Mouse (Mus musculus): ENCODE results near the gene Nmnat1. TPM values are rescaled to one million over a fixed set of nuclear protein-coding genes. Genes with fewer than 3 reads are reported as not detected.
A peak's percentile ranks its signal among the peaks of the same experiment; 100 is the strongest.
"Not testable (repeated sequence)": the region's sequence is repeated elsewhere in the genome, so short reads cannot be mapped to it uniquely, and the experiment has no call there.

Nmnat1 gene
- polyA plus RNA-seq, 1 experiment from 2014 or later: 13.9 TPM

- WGBS: 87% methylated on average over 27 of the region's 27 CpGs
- H3K4me2 ChIP-seq (replicated peaks); ATAC-seq (ENCODE audit: low FRiP score, low read depth); H3K27me3 ChIP-seq; H3K4me3 ChIP-seq; H3K9me3 ChIP-seq; H3K4me1 ChIP-seq; H3K9ac ChIP-seq (replicated peaks); H3K27ac ChIP-seq (replicated peaks); H3K36me3 ChIP-seq: not testable (repeated sequence)
Measured at GRCm38 (mm10) chr4:149457163-149457562, 27.8 kb downstream of the Nmnat1 start.

DNA sequence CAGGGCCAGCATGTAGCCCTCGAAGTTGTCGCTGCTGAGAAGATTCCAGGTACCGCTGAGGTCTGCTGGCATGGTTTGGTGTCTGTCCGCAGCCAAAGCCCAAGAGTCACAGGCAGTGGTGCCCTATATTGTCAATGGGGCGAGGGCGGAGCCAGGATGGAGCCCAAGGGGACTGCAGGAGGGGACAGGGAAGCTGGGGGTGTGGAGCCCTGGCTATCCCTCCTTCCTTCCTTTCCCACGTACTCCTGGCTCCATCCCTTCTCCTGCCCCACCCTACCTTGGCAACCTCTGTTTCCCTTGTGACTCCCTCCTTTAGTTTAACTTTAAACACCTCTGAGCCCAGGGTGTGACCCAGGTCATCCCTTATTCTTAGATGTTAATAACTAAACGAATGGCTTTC lies 30.1 kb downstream of the Nmnat1 start, which contains the start of gene Rbp7:
Rbp7 (minus strand) TSS at position 100 of the 400 bp plus-strand sequence.
- 62% methylated on average over 8 of the region's 8 CpGs for WGBS
- ATAC-seq (ENCODE audit: low FRiP score, low read depth): no peak
- no peaks in the 10 kb centered on the region for H3K36me3 ChIP-seq
- H3K27ac ChIP-seq (replicated peaks): no peak within 1 kb of the TSS
- no peak within 1 kb of the TSS for H3K4me3 ChIP-seq
- H3K27me3 ChIP-seq: no peaks in the 10 kb centered on the region
- no peaks in the 10 kb centered on the region for H3K4me1 ChIP-seq
- H3K9ac ChIP-seq (replicated peaks): no peak within 1 kb of the TSS
- no peak within 1 kb of the TSS for H3K4me2 ChIP-seq (replicated peaks)
- H3K9me3 ChIP-seq: no peaks in the 10 kb centered on the region

DNA sequence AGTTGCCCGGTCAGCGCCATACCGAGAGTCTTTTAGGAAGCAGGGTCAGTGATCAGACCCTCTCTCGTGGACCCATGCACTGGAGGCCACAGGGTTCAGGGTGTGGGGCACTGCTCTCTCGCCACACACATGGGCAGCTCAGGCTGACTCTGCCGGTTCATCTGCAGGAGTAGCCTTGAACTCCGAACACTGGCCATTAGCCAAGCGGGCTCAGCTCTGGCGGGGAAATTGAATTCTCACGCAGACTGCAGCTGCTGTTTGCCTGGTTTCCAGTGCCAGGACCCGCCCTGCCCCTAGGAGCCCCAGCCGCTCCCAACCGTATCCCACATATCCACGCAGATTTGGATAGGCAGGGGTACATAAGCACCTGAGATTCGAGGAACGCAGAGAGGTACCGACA lies 30.7 kb downstream of the Nmnat1 start:
- H3K4me3 ChIP-seq: no peak overlapping the region
- 88% methylated on average over 17 of the region's 17 CpGs for WGBS
- no peak overlapping the region for H3K4me2 ChIP-seq (replicated peaks)
- no peak overlapping the region for H3K9ac ChIP-seq (replicated peaks)
- H3K4me1 ChIP-seq: no peaks in the 10 kb centered on the region
- H3K9me3 ChIP-seq: no peaks in the 10 kb centered on the region
- ATAC-seq (ENCODE audit: low FRiP score, low read depth): no peak
- no peaks in the 10 kb centered on the region for H3K36me3 ChIP-seq
- H3K27me3 ChIP-seq: no peaks in the 10 kb centered on the region
- H3K27ac ChIP-seq (replicated peaks): no peak overlapping the region

DNA sequence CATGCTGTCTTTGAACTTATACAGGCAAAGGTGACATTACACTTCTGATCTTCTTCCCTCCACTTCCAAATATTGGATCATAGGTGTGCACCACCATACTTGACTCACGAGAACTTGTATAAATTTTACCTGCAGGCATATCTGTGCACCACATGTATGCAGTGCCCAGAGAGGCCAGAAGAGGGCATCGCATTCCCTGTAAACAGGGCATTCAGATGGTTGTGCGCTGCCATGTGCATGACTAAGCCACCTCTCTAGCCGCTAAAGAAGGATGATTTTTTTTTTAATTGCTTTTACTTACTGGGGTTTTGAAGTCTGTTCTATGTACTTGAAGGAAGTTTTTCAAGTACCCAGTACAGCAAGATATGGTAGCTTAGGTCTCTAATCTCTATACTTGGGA lies 31.3 kb downstream of the Nmnat1 start:
- Histone ChIP-seq H3K27me3 (no peaks in the 10 kb centered on the region), H3K36me3 (no peaks in the 10 kb centered on the region), H3K27ac (replicated peaks) (no peak overlapping the region), H3K9me3 (no peaks in the 10 kb centered on the region), H3K9ac (replicated peaks) (no peak overlapping the region), H3K4me2 (replicated peaks) (no peak overlapping the region), H3K4me1 (no peaks in the 10 kb centered on the region), H3K4me3 (no peak overlapping the region)
- ATAC-seq (ENCODE audit: low FRiP score, low read depth): no peak
- 83% methylated on average over 4 of the region's 4 CpGs for WGBS

DNA sequence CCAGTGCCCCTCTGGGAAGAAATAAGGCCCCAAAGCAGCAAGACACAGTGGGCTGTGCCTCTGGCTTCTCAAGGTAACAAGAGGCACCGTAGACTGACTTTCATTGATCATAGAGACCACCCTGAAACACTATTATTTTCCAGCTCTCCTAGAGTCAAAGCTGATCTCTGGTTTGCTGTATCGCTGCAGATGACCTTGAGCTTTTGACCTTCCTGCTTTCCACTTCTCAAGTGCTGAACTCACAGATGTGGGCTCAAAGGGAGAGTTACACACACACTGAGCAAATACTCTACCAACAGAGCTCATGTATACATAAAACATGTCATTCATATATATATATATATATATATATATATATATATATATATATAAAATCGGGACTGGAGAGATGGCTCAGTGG lies 34.4 kb downstream of the Nmnat1 start:
- H3K27me3 ChIP-seq: no peaks in the 10 kb centered on the region
- H3K36me3 ChIP-seq: no peaks in the 10 kb centered on the region
- ATAC-seq (ENCODE audit: low FRiP score, low read depth): no peak
- peaks cover 8% of the 10 kb centered on the region for H3K4me1 ChIP-seq
- 85% methylated on average over 3 of the region's 3 CpGs for WGBS
- no peak overlapping the region for H3K27ac ChIP-seq (replicated peaks)
- no peak overlapping the region for H3K4me2 ChIP-seq (replicated peaks)
- H3K9ac ChIP-seq (replicated peaks): no peak overlapping the region
- H3K4me3 ChIP-seq: no peak overlapping the region
- H3K9me3 ChIP-seq: no peaks in the 10 kb centered on the region

DNA sequence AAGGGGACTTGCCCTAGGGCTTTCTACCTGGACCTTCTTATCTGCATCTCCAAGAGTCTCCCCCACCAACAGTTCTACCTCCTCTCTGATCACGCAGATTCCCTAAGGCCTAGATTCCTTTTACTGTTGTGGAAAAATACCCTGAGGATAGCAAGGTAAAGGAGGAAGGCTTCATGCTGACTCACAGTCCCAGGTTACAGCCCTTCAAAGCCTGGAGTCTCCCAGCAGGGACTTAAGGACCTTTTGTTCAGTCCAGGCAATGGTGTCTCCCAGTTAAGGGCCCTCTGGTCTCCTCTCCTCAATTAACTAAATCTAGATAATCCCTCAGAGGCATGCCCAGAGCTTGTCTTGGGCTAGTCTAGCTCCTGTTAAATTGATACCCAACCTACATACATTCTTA lies 38.7 kb downstream of the Nmnat1 start:
- Histone ChIP-seq H3K9me3 (no peaks in the 10 kb centered on the region), H3K36me3 (no peaks in the 10 kb centered on the region), H3K4me2 (replicated peaks) (peak overlapping the region; percentile 55), H3K4me3 (no peak overlapping the region), H3K27me3 (no peaks in the 10 kb centered on the region), H3K4me1 (peaks cover 16% of the 10 kb centered on the region), H3K27ac (replicated peaks) (peak overlapping the region; percentile 93), H3K9ac (replicated peaks) (0 out of 2 replicates have a peak overlapping the region, but pooled peaks have one; percentile 63)
- WGBS: 42% methylated on average over 1 of the region's 1 CpGs
- no peak for ATAC-seq (ENCODE audit: low FRiP score, low read depth)

DNA sequence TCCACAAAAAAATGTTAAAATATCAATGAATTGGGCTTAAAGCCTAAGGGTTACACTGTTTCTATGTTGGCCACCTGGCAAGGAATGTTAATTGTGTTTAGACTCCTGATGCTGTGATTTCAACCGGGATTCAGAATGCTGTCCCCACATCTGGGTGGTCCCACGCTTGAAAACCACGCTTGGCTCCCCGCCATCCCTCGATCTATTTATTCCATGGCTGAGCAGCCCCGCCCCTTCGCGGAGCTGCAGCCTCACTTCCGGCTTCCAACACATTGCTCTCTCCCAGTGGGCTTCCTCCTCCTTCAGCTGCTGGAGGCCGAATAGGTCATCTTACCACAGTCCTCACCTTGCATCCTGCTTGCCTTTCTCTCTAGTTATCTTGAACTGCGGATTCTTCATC lies 39.1 kb downstream of the Nmnat1 start:
- Histone ChIP-seq H3K9ac (replicated peaks) (peak overlapping the region; percentile 63; the same call in 1 of the 2 replicates), H3K27me3 (no peaks in the 10 kb centered on the region), H3K9me3 (no peaks in the 10 kb centered on the region), H3K4me3 (peak overlapping the region; percentile 38), H3K36me3 (no peaks in the 10 kb centered on the region), H3K4me2 (replicated peaks) (peak overlapping the region; percentile 55), H3K4me1 (peaks cover 16% of the 10 kb centered on the region), H3K27ac (replicated peaks) (peak overlapping the region; percentile 93)
- ATAC-seq (ENCODE audit: low FRiP score, low read depth): peak; percentile 50
- WGBS: 3% methylated on average over 11 of the region's 11 CpGs

DNA sequence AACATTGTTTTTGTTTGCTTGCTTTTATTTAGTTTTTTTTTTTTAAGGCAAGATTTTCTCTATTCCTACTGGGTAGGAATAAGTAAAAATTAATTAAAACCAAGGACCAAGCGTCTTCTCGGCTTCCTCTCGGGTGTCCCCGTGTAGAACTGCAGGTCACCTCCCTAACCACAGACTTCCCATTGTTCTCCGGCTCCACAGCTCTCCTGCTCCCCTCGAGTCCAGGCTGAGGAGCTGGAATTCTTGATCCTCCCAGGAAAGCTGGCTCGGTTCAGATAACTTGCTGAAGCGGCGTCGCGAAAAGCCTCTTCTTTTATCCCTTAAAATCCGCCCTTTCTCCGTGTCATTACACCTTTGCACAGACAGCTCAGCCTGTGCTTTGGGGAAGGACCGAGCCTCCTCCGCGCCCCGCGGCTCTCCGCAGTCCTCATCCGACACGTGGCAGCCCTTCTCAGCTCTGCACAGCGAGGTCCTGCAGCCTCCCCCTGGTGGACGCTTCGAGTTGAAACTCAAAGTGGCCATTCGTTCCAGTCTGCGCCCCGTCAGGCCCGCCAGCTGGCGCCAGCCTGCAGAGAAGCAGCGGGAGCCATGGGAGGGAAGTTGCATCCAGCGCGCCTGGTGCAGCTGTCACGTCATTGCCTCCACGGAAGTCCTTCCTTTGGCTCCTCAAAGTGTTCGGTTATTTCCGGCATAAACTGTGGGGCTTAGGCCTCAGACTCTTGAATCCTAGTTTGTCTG lies 39.9 kb downstream of the Nmnat1 start:
- H3K9me3 ChIP-seq: no peaks in the 10 kb centered on the region
- H3K4me1 ChIP-seq: peaks cover 16% of the 10 kb centered on the region
- peak overlapping the region; percentile 55 for H3K4me2 ChIP-seq (replicated peaks)
- peak overlapping the region; percentile 93 for H3K27ac ChIP-seq (replicated peaks)
- no peaks in the 10 kb centered on the region for H3K27me3 ChIP-seq
- H3K9ac ChIP-seq (replicated peaks): peak overlapping the region; percentile 63
- no peaks in the 10 kb centered on the region for H3K36me3 ChIP-seq
- peak; percentile 97 for ATAC-seq (ENCODE audit: low FRiP score, low read depth)
- WGBS: under 1% methylated on average over 36 of the region's 36 CpGs
- H3K4me3 ChIP-seq: peak overlapping the region; percentile 38

- H3K9ac ChIP-seq (replicated peaks): peak overlapping the region; percentile 63; the same call in 1 of the 2 replicates
- no peaks in the 10 kb centered on the region for H3K9me3 ChIP-seq
- no peak for ATAC-seq (ENCODE audit: low FRiP score, low read depth)
- peaks cover 16% of the 10 kb centered on the region for H3K4me1 ChIP-seq
- no peak overlapping the region for H3K4me3 ChIP-seq
- H3K27ac ChIP-seq (replicated peaks): peak overlapping the region; percentile 93
- no peaks in the 10 kb centered on the region for H3K27me3 ChIP-seq
- 65% methylated on average over 1 of the region's 1 CpGs for WGBS
- peak overlapping the region; percentile 55; the same call in 1 of the 2 replicates for H3K4me2 ChIP-seq (replicated peaks)
- no peaks in the 10 kb centered on the region for H3K36me3 ChIP-seq
Measured at GRCm38 (mm10) chr4:149444465-149444864, 40.5 kb downstream of the Nmnat1 start.

- no peak for ATAC-seq (ENCODE audit: low FRiP score, low read depth)
- H3K9ac ChIP-seq (replicated peaks): no peak overlapping the region
- no peak overlapping the region for H3K27ac ChIP-seq (replicated peaks)
- peaks cover 16% of the 10 kb centered on the region for H3K4me1 ChIP-seq
- 76% methylated on average over 3 of the region's 3 CpGs for WGBS
- no peak overlapping the region for H3K4me3 ChIP-seq
- no peak overlapping the region for H3K4me2 ChIP-seq (replicated peaks)
- no peaks in the 10 kb centered on the region for H3K9me3 ChIP-seq
- H3K27me3 ChIP-seq: no peaks in the 10 kb centered on the region
- no peaks in the 10 kb centered on the region for H3K36me3 ChIP-seq
Measured at GRCm38 (mm10) chr4:149442436-149442835, 42.6 kb downstream of the Nmnat1 start.

DNA sequence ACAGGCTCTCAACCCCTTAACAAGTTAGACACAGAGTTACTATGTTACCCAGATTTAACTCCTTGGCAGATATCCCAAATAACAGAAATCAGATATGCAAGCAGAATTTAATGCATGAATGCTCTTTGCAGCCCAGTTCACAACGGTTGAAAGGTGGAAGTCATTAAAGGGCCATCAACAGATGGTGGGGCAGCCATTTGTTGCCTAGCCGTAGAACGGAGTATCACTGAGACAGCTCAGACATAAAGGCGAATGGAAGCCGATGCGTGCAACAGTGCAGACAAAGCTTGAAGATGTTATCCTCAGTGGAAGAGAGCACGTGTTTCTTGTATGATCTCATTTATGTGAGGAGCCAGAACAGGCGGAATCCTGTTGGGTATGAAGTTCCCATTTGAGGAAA lies 44.4 kb downstream of the Nmnat1 start:
- no peak overlapping the region for H3K4me2 ChIP-seq (replicated peaks)

DNA sequence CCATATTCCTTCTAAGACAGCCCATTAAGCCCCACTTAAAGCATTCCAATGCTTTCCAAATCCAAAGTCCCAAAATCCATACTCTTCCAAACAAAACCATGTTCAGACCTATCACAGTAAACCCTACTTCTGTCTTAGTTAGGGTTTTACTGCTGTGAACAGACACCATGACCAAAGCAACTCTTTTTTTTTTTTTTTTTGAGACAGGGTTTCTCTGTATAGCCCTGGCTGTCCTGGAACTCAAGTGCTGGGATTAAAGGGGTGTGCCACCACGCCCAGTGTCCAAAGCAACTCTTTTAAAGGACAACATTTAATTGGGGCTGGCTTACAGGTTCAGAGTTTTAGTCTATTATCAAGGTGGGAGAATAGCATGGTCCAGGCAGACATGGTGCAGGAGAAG lies 53.1 kb downstream of the Nmnat1 start:
- not testable (repeated sequence) for H3K27ac ChIP-seq (replicated peaks); H3K9ac ChIP-seq (replicated peaks); ATAC-seq (ENCODE audit: low FRiP score, low read depth); H3K9me3 ChIP-seq; H3K4me2 ChIP-seq (replicated peaks); H3K36me3 ChIP-seq; H3K27me3 ChIP-seq; H3K4me3 ChIP-seq; H3K4me1 ChIP-seq
- WGBS: 81% methylated on average over 1 of the region's 1 CpGs

More for the DNA sequence above, 44.4 kb downstream of the Nmnat1 start:
- no peak for ATAC-seq (ENCODE audit: low FRiP score, low read depth)
- 83% methylated on average over 8 of the region's 8 CpGs for WGBS
- Histone ChIP-seq H3K27me3 (no peaks in the 10 kb centered on the region), H3K27ac (replicated peaks) (no peak overlapping the region), H3K9ac (replicated peaks) (no peak overlapping the region), H3K9me3 (no peaks in the 10 kb centered on the region), H3K4me3 (no peak overlapping the region), H3K4me1 (peaks cover 7% of the 10 kb centered on the region), H3K36me3 (no peaks in the 10 kb centered on the region)

GRCm38 (mm10) chr4:149429592-149429991 lies 55.4 kb downstream of the Nmnat1 start:
- no peak for ATAC-seq (ENCODE audit: low FRiP score, low read depth)
- Histone ChIP-seq H3K4me3 (no peak overlapping the region), H3K36me3 (no peaks in the 10 kb centered on the region), H3K9me3 (no peaks in the 10 kb centered on the region), H3K27me3 (no peaks in the 10 kb centered on the region), H3K4me2 (replicated peaks) (no peak overlapping the region), H3K4me1 (peaks cover 7% of the 10 kb centered on the region), H3K9ac (replicated peaks) (no peak overlapping the region), H3K27ac (replicated peaks) (no peak overlapping the region)
- WGBS: 83% methylated on average over 5 of the region's 5 CpGs
